Mouse (Mus musculus) 3T3-L1 (cell line): ENCODE measurements around the gene Rnf157.
A peak's percentile ranks its signal among the peaks of the same experiment; 100 is the strongest.

Source experiments
- DNase-seq: peaks from one replicate; pipeline ENCODE4 v3.0.0-alpha.2; 2015; ENCODE audit warnings: low read depth, low spot score

Gene Rnf157

DNA sequence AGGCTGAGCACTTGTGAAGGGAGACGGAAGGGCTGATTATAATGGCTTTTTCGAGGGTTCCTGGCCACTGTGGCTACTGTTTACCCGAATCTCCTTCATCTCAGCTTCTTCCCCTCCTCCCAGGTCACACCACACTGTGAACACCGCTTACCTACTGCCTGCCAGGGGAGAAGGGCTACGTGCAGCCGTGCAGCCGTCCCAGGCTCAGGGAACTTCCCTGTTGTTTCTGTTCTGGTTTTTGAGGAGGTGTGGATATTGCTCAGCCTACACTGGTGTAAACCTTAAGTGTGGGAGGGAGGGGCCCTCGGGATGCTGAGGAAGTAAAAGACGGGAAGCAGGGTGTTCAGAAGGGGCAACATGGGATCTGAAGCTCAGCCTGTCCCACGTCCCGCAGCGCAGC is 75.8 kb downstream of the Rnf157 start:
- DNase-seq, result no peak

DNA sequence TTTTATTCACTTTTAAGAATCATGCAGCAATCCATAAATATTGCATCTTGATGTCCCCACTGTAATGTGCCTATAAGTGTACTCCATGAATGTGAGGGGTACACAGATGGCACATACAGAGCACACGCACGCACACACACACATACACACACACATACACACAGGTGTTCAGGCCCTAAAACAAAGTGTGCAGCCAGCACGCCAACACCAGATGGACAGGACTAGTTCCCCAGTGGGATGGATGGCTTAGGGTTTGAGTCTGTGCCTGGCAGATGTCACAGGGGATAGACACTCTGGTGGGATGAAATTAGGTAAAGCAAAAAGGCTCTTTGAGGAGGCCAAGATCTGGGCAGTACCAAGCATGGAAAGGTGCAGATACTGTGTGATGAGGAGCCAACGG is 76.4 kb downstream of the Rnf157 start:
- no peak for DNase-seq

DNA sequence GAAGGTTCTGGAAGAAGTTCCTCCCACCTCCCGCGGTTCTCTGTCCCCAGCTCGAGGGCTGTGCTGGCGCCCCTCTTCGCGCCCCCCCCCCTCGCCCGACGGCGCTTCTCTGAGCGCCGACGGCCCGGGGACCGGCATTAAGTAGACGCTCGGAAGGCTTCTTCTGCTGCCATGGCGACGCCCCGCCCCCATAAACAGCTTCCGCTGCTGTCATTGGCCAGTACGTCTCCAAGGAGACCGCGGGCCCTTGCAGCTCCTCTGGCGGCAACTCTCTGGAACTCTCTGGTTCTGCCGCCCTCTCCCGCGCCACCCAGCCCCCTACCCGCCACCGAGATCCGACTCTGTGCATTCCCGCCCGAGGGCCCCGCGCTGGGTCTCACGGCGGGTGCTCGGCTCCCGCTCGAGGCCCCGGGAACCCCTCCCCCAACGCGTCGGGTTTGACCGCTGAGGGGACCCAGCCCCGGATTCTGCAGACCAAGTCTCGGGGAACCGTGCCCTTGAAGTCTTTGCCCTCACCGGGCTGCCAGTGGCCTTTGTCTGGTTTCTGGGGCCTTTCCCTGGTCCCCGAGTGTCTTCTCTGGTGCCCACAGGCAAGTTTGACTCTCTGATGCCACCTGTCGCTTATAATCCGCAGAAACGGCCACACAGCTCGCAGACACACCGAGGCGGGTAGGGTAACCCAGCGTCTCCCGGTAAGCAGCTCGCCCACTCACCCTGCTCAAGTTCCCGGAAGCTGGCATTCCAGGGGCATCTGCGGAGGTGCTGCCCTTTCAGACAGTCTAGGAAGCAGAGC is 77.4 kb downstream of the Rnf157 start, which contains the start of gene Foxj1:
Gene Foxj1, minus strand, starts transcription at position 156 of the 793 bp plus-strand sequence.
- peak; percentile 90 for DNase-seq

DNA sequence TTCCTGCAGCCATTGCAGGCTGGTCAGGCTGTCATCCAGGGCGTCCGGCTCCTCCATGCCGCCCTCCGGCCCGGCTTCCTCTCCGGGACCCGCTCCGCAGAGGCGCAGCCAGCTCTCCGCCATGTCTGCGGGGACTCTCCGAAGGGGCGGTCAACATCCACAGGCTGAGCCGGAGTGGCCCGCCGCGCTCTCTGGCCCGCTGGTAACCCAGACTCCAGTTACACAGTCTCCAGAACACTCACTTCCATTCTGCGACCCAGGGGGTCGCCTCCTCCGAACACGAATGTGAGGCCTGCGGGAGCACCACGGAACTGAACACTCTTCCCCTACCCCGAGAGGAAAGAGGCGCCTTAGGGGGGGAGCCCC is 78.4 kb downstream of the Rnf157 start:
- no peak for DNase-seq

DNA sequence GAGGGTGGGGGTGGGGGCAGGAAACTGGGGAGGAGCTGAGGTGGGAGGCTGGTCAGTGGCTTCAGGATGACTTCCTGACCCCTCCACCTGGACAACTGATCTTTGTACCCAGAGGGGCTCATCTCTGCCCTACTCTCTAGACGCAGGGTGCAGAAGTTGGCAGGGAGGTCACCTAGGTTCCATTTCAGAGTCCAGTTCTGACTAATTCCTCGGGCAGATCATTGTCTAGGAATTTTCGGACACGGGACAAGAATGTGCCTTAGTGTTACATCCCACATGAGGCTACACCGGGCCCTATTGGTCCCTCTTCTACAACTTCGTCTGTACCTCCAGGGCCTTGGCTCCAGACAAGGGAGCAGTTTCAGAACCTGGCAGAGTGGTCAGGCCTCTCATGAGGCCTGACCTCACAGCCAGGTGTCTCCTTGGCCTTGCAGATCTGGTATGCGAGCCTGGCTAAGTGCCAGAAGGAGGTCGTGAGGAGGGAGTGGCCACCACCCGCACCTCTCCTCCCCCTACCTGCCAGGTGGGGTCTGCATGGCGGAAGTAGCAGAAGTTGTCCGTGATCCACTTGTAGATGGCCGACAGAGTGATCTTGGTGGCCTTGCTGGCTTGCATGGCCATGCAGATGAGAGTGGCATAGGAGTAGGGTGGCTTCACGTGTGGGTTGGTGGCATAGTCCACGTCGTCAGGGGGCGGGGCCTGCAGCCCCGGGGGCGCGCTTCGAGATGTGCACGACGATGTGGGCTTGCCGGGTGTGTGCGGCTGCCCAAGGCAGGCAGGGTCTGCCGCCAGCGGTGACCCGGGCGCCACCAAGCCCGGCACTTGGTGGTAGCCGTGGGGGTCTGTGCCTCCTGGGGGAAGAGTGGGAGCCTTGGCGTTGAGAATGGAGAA is 79.1 kb downstream of the Rnf157 start:
- peak; percentile 68 for DNase-seq

DNA sequence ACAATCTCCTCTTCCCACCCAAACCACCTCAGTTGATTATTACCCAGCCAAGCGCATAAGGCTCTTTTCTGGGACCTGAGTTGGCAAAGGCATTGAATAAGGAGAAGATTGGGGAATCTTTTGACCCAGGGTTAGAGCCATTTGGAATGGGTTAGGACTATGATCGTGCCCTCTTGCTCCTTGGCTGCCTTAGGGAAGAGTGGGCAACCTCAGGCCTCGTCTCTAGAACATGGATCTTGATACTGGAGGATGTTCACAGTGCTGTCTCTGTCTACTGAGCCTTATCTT is 79.9 kb downstream of the Rnf157 start:
- DNase-seq, result no peak

DNA sequence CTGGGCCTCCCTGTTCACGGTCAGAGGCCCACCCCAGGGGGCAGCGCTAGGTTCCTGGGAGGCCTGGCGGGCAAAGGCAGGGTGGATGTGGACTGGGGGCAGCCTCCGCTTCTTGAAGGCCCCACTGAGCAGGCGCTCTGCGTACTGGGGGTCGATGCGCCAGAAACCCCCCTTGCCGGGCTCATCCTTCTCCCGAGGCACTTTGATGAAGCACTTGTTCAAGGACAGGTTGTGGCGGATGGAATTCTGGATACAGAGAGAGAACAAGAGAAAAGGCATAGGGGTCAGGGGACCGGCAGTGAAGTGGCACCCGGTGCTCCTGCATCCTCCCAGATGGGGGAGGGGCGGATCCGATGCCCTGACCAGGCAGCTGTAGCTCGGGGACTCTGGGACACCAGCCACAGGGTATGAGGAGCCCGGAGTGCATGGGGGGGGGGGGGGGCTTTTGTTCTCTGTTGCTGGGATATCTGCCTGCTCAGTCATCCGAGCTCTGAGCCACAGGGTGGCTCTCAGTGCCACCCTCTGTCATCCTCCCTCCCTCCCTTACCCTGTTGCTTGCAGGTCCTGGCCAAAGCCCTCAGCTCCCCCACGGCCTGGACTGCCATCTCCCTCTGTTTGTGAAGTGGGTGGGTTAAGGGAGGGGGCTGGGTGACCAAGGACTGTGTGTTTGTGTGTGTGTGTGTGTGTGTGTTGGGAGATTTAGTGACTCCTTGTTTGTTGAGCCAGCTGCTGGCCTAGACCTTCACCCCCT is 80.4 kb downstream of the Rnf157 start:
- no peak for DNase-seq

DNA sequence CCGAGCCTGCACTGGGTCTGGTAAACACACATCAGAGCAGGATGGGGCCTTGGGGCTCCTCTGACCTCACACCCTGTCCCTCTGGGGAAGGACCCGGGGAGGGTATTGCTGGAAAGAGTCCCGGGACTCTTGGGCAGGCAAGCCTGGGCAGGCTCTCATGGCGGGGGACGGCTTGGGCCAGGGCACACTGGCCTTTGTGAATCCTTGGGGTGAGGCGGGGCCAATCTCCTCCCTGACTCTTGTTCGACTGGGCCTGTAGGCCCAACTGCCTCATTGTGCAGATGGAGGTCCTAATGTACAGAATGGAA is 82.7 kb downstream of the Rnf157 start:
- no peak for DNase-seq

DNA sequence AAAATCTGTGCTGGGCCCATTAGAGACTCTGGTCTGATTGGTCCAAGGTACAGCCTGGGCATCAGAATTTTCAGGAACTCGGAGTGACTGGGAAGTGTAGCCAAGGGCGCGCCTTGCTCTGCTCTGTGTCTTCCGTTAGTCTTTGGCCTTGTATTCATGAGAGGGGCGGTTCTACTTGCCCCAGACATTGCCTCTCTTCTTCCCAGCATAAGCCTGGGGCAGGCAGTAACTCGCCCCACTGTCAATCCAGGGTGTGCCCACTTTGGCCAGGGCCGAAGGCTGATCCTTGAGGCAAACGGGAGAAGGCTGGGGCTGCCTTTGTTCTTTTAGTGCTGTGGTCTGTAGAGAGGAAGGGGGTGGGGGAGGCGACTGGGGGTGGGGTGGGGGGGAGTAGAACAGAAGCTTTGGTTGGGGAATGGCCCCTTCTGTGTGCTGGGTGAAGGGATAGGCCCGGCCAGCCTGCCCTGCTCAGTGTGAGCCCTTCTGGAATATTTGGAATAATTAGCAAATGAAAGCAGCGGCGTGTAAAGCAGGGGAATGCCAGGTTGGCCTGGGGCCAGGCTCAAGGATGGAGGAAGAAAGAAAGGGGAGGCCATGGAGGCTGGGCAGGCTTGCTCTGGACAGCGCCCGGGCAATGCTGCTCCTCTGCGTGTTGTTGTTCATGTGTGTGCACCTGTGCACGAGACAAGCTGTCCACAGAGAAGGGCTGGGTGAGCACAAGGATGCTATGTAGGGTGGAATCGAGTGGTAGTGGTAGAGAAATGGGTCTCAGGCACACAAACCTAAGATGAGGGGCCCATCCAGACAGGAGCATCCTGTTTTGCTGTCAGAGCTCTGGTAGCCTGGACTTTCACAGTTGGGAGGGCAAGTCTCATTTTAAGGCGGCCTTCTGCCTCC is 83.3 kb downstream of the Rnf157 start:
- DNase-seq, result no peak

DNA sequence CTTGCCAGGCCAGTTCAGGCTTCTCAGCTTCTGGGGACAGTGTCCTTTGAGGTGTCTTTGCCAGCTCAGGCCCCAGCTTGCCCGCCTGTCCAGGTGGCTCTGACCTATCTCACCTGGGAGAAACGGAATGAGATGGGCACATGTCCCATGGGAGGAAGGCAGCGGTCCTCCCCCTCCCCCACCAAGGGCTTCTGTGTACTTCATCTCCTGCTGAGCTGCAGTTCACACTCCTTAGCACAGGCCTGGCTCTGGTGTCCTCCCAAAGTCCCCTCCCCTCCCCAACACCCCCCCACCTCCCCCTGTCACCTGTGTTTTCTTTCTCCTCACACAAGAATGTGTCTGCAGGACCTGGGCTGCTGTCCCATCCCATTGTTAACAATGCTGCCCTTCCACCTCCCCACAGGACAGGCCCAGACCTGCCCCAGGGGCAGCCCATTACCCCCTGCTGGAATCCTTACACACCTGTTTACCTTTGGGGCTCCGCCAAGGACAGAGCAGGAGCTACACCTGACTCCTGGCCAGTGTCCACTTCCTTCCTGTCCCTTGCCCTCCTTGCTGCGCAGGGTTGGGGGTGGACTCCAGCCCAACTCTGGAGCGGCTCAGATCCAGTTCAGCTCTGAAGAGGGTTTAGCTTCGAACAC is 85.7 kb downstream of the Rnf157 start:
- no peak for DNase-seq

DNA sequence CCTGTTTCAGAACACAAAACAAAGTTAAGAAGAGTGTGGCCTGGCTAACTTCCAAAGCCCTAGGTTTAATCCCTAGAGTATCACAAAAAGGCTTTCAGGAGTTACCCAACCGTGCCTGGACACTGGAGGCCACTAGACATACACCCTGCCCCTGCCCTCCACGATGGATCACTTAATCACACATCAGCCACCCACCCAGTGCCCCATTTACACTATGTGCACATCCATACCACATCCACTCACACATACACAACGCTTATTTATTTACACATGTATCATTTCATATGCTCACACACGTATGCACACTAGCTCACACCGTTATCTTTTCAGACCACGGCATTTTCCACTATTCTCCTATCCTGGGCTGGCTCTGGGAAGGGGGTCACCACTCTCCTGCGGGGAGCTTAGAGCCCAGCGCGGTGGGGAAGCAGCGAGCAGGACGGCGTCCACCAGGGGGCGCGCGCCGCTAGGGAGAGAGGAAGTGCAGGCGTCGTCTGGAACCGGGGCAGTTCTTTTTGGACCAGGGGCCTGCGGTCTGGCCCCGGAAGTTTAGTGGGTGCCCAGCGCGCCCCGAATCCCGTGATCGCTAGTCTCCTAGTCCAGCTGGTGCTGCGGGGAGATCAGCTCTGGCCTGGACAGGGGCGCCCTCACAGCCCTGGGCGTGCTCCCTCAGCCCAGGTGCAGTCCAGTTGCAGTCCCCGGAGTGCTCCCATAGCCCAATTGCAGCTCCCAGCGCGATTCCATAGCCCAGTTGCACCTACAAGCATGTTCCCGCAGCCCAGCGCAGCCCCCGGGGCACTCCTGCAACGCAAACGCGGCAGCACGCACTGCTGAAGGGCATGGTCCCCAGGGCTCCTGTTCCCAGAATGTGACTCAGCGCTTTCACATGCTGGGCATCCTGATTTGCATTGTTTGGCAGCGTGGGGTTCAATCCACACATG is 93.8 kb downstream of the Rnf157 start:
- DNase-seq, result peak; percentile 85

DNA sequence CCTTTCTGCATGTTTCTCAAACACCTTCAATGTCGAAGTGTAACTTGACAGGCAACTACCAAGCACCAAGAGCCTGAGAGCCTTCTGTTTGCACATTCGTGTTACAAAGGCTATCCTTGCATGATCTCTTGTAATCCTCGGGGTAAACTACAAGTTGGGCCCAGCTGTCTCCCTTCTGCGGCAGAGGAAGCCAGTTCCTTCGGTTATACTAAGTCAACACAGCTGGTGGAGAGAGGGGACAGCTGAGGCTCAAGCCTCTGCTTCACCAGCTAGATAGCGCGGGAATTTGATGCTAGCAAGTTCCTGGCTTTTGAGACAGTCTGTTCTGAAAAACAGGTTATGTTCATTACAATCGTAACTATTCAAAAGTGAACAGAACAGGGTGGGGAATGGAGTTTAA is 100.5 kb downstream of the Rnf157 start:
- DNase-seq, result no peak

DNA sequence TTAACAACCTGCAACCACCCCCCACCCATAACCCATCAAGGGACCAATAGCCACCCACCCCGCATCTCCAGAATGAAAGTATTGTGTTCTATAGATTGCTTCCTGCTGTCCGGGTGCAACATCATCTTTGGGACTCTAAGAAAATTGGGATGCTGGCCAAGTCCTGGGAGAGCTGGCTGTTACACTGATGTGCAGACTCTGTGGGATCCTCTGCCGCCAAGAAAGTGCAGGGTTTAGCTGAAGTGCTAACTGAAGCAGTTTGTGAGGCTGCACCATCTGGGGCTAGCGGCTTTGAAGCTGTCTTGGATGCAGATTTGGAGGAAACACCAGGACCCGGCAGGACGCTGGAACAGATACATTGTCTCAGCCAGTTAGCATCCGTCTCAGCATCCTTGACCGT is 101.7 kb downstream of the Rnf157 start:
- peak; percentile 44 for DNase-seq

DNA sequence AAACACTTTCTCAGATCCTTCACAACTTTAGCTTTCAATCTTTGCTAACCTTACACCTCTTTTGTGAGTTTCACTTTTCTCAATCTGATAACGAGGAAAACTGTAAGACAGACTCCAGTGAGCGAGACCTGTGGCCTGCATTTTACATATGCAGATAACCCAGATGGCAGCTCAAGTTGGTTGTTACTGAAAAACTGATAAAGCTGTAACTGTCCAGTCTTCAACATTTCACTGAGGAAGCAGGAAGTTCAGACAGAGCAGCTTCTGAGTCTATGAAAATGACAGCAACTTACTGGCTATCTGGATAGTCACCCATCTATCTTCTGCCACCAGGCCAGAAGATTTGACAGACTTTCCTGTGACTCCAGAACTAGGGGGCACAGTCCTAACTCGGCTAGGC is 103.2 kb downstream of the Rnf157 start:
- DNase-seq, result no peak

DNA sequence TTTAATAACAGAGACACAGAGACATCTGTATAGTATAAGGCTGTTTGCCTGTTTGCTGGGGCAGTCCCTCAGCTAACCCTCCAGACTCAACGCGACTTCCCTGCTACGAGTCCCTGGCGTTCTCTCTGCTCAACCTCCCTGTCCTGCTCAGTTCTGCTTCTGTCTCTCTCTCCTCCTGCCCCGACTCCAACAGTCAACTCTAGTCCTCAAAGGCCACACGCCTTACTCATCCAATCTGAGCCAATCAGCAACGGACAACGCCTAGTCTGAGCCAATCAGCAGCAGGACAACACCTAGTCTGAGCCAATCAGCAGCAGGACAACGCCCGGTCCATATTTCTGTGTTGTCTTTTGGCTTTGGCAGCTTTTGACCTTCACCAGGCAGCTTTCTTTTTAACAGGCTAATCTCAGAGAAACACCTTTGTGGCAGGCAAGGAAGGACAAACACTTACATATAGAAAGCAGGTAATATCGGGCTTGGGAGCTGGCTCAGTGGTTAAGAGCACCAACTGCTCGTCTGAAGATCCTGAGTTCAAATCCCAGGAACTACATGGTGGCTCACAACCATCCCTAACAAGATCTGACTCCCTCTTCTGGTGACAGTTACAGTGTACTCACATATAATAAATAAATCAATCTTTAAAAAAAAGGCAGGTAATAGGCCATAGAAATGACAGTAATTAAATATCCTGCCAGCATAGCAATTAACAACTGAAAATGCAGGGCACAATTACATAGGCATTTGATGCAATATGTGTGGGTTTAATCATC is 104.9 kb downstream of the Rnf157 start:
- peak; percentile 16 for DNase-seq

DNA sequence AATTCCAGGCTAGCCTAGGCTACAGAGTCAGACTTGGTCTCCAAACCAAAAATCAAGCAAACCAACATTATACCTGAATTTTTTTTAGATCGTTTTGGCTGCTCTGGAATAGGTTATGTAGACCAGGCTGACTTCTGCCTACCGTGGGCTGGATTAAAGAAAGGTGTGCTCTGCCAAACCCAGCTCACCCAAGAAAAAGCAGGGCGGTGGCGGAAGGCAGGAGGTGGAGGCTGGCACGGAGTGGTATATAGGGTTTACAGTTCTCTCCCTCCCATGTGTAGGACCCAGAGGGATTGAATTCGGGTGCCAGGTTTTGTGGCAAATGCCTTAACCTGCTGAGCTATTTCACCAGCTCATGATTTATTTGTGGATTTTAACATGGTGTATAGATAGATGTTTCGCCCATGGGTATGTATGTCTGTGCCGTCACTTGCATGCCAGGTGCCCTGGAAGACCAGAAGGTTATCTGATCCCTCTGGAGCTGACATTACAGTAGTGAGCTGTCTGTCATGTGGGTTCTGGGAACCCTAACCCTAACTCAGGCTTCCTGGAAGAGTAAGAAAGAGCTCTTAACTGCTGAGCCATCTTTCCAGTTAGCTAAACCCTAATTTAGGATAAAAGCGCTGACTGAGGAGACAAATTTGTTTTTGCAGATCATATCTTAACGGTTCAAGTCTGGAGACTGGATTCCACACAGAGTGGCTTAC is 105.7 kb downstream of the Rnf157 start, which contains the start of gene Exoc7:
Gene Exoc7, minus strand, starts transcription at position 215 of the 707 bp plus-strand sequence.
- DNase-seq, result no peak

DNA sequence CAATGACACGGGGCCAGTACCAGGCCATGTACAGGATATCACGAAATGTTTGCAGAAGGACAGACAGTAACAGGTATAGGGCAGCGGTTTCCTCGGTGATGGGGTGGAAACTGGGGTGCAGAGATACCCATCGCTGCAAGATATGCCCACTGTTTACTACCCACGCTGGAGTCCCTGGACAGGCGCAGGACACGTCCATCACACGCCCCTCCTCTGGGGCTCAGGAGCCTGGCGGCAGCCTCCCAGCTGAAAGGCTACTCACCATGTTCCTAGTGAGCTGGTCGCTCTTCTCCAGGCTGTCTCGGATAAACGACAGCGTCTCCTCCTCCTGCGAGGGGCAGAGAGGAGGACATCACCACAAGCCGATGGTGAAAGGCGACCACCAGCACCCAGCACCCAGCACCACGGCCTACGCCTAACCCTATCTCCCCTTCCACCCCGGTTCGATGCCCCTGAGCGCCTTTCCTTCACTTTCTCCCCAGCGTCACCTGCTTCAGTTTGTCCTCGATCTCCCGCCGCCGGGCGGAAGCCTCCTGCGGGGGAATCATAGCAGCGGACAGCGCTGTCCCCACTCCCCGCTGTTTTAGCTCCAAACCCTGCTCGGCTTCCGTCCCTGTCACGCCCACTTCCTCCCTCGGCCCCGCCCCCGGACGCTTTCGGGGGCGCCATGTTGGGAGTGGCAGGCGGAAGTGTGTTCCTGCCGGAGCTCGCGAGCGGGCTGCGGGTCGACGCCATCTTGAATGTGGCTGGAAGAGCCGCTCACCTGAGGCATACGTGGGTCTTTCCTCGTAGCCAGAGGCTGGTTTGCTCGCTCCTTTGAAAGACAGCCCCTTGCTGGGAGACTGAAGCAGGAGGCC is 106.5 kb downstream of the Rnf157 start:
- peak; percentile 93 for DNase-seq
